In the genomic region with DNA sequence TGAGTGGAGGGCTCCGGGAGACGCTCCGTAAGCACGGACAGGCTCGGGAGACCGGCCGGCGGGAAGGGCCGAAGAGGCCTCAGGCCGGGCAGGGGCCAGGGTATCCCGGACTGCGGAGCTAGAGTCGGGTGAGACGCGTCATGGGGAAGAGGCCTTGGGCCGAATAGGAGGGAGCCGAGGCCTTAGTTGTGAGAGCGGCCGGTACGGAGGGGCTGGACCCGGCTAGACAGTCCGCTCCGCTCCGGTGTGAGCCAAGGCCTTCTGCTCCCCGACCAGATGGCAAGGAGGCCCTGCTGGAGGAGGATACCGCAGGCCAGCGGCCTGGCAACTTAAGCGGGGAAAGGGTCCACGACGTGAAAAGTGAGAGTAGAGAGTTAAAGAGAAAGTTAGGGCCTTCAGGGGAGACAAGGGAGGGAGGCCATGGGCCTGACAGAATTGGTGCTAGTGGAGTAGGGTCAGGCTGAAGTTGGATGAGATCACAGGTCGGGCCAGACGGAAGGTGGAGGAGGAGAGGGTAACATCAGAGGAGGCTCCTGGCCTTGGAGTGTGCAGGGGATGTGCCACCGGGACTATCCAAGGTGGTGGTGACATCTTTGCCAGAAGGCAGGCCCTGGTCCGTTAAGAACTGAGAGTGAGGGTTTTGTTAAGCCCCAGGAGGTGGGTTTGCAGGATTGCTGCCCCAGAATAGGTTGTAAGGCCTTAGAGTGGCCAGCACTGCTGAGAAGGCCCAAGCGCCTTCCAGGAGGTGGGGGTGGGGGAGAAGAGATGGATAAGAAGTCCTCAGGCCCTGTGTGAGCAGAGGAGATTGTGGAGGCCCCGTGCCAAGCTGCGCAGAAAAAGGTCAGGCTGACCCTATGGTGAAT, we compare ENCODE assay signal across 7 mouse cellular contexts. TPM values are rescaled to one million over a fixed set of nuclear protein-coding genes. Genes with fewer than 3 reads are reported as not detected.
A peak's percentile ranks its signal among the peaks of the same experiment; 100 is the strongest.
DNase-seq lines count a peak whose midpoint lies in the region; ATAC-seq and TF ChIP-seq lines count a peak whose summit lies in the region.

No protein-coding gene starts in this region.

- peaks cover 26% of the 10 kb centered on the region for H3K4me1 ChIP-seq in embryonic facial prominence, embryonic 13.5 days
- peaks cover 12 to 38% of the 10 kb centered on the region in 2 experiments for H3K4me1 ChIP-seq in heart, embryonic 14.5 days (ENCODE audit: control insufficient read depth in 2 of 2, insufficient read depth in 2 of 2, low read length in 2 of 2)
- H3K4me1 ChIP-seq in kidney, postnatal 0 days (replicated peaks; ENCODE audit: insufficient read depth, low read length) = peaks cover 6% of the 10 kb centered on the region

- H3K4me3 ChIP-seq in embryonic facial prominence, embryonic 13.5 days = peak overlapping the region; percentile 87
- H3K4me3 ChIP-seq in heart, embryonic 14.5 days (ENCODE audit: control insufficient read depth in 1 of 2, insufficient read depth in 1 of 2, low read depth in 1 of 2, low read length in 2 of 2) = peak overlapping the region; percentile 75
- peak overlapping the region; percentile 94 for H3K4me3 ChIP-seq in kidney, postnatal 0 days (replicated peaks; ENCODE audit: low read depth, low read length)

- H3K9me3 ChIP-seq in embryonic facial prominence, embryonic 13.5 days = no peaks in the 10 kb centered on the region
- H3K9me3 ChIP-seq in heart, embryonic 14.5 days (ENCODE audit: control insufficient read depth, low read length) = no peaks in the 10 kb centered on the region
- H3K9me3 ChIP-seq in kidney, postnatal 0 days (replicated peaks; ENCODE audit: low read length) = no peaks in the 10 kb centered on the region

- H3K36me3 ChIP-seq in embryonic facial prominence, embryonic 13.5 days = peaks cover 22% of the 10 kb centered on the region
- peaks cover 29% of the 10 kb centered on the region for H3K36me3 ChIP-seq in heart, embryonic 14.5 days (ENCODE audit: control insufficient read depth, insufficient read depth, low read length)
- peaks cover 14% of the 10 kb centered on the region for H3K36me3 ChIP-seq in kidney, postnatal 0 days (ENCODE audit: insufficient read depth, low read length)

- WGBS in embryonic facial prominence, embryonic 13.5 days = 3% methylated on average over 37 of the region's 37 CpGs
- WGBS in heart, embryonic 14.5 days = under 1% methylated on average over 37 of the region's 37 CpGs
- WGBS in kidney, postnatal 0 days = 2% methylated on average over 37 of the region's 37 CpGs

- no peaks in the 10 kb centered on the region for H3K27me3 ChIP-seq in embryonic facial prominence, embryonic 13.5 days
- H3K27me3 ChIP-seq in heart, embryonic 14.5 days (ENCODE audit: control insufficient read depth, insufficient read depth, low read length) = no peaks in the 10 kb centered on the region
- no peaks in the 10 kb centered on the region for H3K27me3 ChIP-seq in kidney, postnatal 0 days (ENCODE audit: insufficient read depth, low read length)

- no peak for TF ChIP-seq CTCF in kidney, postnatal 0 days (IDR thresholded peaks at IDR 0.05; ENCODE audit: low read depth)

- peak overlapping the region; percentile 98 for H3K27ac ChIP-seq in embryonic facial prominence, embryonic 13.5 days
- peak overlapping the region; percentile 91 to 99 for H3K27ac ChIP-seq in heart, embryonic 14.5 days (replicated peaks in 1 of 2; ENCODE audit: control insufficient read depth in 1 of 2, insufficient read depth in 1 of 2, low read depth in 2 of 2, low read length in 2 of 2)
- peak overlapping the region; percentile 97 for H3K27ac ChIP-seq in kidney, postnatal 0 days

- peak; percentile 45; the same call in 1 of the 2 replicates for ATAC-seq in embryonic facial prominence, embryonic 13.5 days (ENCODE audit: insufficient number of reproducible peaks, insufficient read depth, low FRiP score, low TSS enrichment, low read depth)
- ATAC-seq in heart, embryonic 14.5 days (ENCODE audit: insufficient number of reproducible peaks, insufficient read depth, low FRiP score, low read depth) = peak; percentile 22; the same call in 1 of the 2 replicates
- ATAC-seq in kidney, postnatal 0 days (replicated peaks; ENCODE audit: low FRiP score, low read depth) = peak; percentile 12

- peak overlapping the region; percentile 90 for H3K4me2 ChIP-seq in embryonic facial prominence, embryonic 13.5 days
- peak overlapping the region; percentile 77 for H3K4me2 ChIP-seq in heart, embryonic 14.5 days (ENCODE audit: low read length)
- peak overlapping the region; percentile 78 for H3K4me2 ChIP-seq in kidney, postnatal 0 days (ENCODE audit: low read length)

- peak; percentile 37 for DNase-seq in MN1 (ENCODE audit: low spot score)
- DNase-seq in adrenal gland, postnatal 25 days = peak; percentile 42
- peak; percentile 55 for DNase-seq in kidney, postnatal 0 days (ENCODE audit: low spot score)
- DNase-seq in lung, postnatal 10 days = peak; percentile 44
- peak; percentile 59 for DNase-seq in retina, embryonic 14.5 days (ENCODE audit: low spot score)

- peak overlapping the region; percentile 98 for H3K9ac ChIP-seq in embryonic facial prominence, embryonic 13.5 days
- peak overlapping the region; percentile 95 for H3K9ac ChIP-seq in heart, embryonic 14.5 days (ENCODE audit: low read length)
- H3K9ac ChIP-seq in kidney, postnatal 0 days (ENCODE audit: low read depth, low read length) = peak overlapping the region; percentile 97

RNA-seq across cellular contexts. Expression of a gene that starts 1.5 kb away (rescaled TPM):
- 55.5 and 62.9 TPM in 2 replicates for total RNA-seq in adrenal gland, postnatal 25 days (2021)
- 78.3 and 80.8 TPM in 2 replicates for polyA plus RNA-seq in embryonic facial prominence, embryonic 13.5 days (2015; fragmentation: Nextera tagmentation; extraction: Ambion mirVana)
- polyA plus RNA-seq in heart, embryonic 14.5 days (2014; fragmentation: Nextera tagmentation; extraction: Ambion mirVana) = 54.1 and 55.9 TPM in 2 replicates
- 62.6 and 65.1 TPM in 2 replicates for polyA plus RNA-seq in kidney, postnatal 0 days (2015; fragmentation: Nextera tagmentation; extraction: Ambion mirVana)

RNA-seq across cellular contexts. Expression of a gene that starts 1.7 kb away (rescaled TPM):
- total RNA-seq in adrenal gland, postnatal 25 days (2021) = 491 and 520 TPM in 2 replicates
- 479 and 566 TPM in 2 replicates for polyA plus RNA-seq in embryonic facial prominence, embryonic 13.5 days (2015; fragmentation: Nextera tagmentation; extraction: Ambion mirVana)
- 1,366 and 1,395 TPM in 2 replicates for polyA plus RNA-seq in heart, embryonic 14.5 days (2014; fragmentation: Nextera tagmentation; extraction: Ambion mirVana)
- polyA plus RNA-seq in kidney, postnatal 0 days (2015; fragmentation: Nextera tagmentation; extraction: Ambion mirVana) = 825 and 954 TPM in 2 replicates

RNA-seq across cellular contexts. Expression of a gene that starts 22.9 kb away (rescaled TPM):
- total RNA-seq in adrenal gland, postnatal 25 days (2021) = 29.0 and 29.3 TPM in 2 replicates
- polyA plus RNA-seq in embryonic facial prominence, embryonic 13.5 days (2015; fragmentation: Nextera tagmentation; extraction: Ambion mirVana) = 20.6 and 24.4 TPM in 2 replicates
- 30.3 and 30.5 TPM in 2 replicates for polyA plus RNA-seq in heart, embryonic 14.5 days (2014; fragmentation: Nextera tagmentation; extraction: Ambion mirVana)
- polyA plus RNA-seq in kidney, postnatal 0 days (2015; fragmentation: Nextera tagmentation; extraction: Ambion mirVana) = 18.7 and 22.2 TPM in 2 replicates

RNA-seq across cellular contexts. Expression of a gene that starts 46.9 kb away (rescaled TPM):
- total RNA-seq in adrenal gland, postnatal 25 days (2021) = 2.9 and 3.9 TPM in 2 replicates
- polyA plus RNA-seq in embryonic facial prominence, embryonic 13.5 days (2015; fragmentation: Nextera tagmentation; extraction: Ambion mirVana) = 33.6 and 37.6 TPM in 2 replicates
- polyA plus RNA-seq in heart, embryonic 14.5 days (2014; fragmentation: Nextera tagmentation; extraction: Ambion mirVana) = 18.0 and 19.7 TPM in 2 replicates
- 10.4 and 13.5 TPM in 2 replicates for polyA plus RNA-seq in kidney, postnatal 0 days (2015; fragmentation: Nextera tagmentation; extraction: Ambion mirVana)

RNA-seq across cellular contexts. Expression of a gene that starts 47.0 kb away (rescaled TPM):
- total RNA-seq in adrenal gland, postnatal 25 days (2021) = 64.0 and 65.8 TPM in 2 replicates
- polyA plus RNA-seq in embryonic facial prominence, embryonic 13.5 days (2015; fragmentation: Nextera tagmentation; extraction: Ambion mirVana) = 64.4 and 65.3 TPM in 2 replicates
- 66.3 and 66.4 TPM in 2 replicates for polyA plus RNA-seq in heart, embryonic 14.5 days (2014; fragmentation: Nextera tagmentation; extraction: Ambion mirVana)
- polyA plus RNA-seq in kidney, postnatal 0 days (2015; fragmentation: Nextera tagmentation; extraction: Ambion mirVana) = 52.2 and 55.9 TPM in 2 replicates

Comparison
In these comparisons a context has a peak if more than half of its experiments do, and no peak if none do; other contexts are left out.
1. Peak in every context shown above with its lines: DNase-seq, ATAC-seq, H3K4me3 ChIP-seq and H3K27ac ChIP-seq.